Mouse (Mus musculus): ENCODE results near the gene Abcb10. TPM values are rescaled to one million over a fixed set of nuclear protein-coding genes. Genes with fewer than 3 reads are reported as not detected.
A peak's percentile ranks its signal among the peaks of the same experiment; 100 is the strongest.

Abcb10 gene
- polyA plus RNA-seq, 1 experiment from 2014 or later: 36.2 TPM

DNA sequence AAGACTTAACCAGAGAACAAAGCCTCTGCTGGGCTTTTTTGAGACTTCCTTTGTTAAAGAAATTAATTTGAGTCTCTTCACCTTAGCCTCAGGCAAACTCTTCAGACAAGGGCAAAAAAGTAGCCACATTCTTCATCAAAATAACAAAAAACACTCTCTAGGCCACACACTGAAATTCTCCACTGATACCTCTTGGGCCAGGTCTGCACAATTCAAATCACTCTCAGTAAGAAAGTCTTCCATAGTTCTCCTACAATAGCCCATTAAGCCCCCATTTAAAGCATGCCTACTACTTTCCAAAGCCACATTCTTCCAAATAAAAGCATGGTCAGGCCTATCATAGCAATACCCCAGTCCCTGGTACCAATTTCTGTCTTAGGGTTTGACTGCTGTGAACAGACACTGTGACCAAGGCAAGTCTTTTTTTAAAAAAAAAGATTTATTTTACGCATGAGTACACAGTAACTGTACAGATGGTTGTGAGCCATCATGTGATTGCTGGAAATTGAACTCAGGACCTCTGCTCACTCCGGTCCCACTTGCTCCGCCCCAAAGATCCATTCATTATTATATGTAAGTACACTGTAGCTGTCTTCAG lies 29.2 kb upstream of the Abcb10 start:
- Histone ChIP-seq H3K4me3 (ENCODE audit: low read depth, low read length) (no peak overlapping the region), H3K4me1 (ENCODE audit: control insufficient read depth, insufficient read depth, low read length) (peaks cover 9% of the 10 kb centered on the region), H3K36me3 (ENCODE audit: control insufficient read depth, insufficient read depth, low read length) (peaks cover 6% of the 10 kb centered on the region; the same call in 1 of the 2 replicates), H3K27ac (ENCODE audit: low read depth, low read length) (peak overlapping the region; percentile 35; the same call in 1 of the 2 replicates), H3K9me3 (replicated peaks; ENCODE audit: control insufficient read depth, low read length) (no peaks in the 10 kb centered on the region), H3K9ac (ENCODE audit: low read depth, low read length) (no peak overlapping the region), H3K4me2 (no peak overlapping the region), H3K27me3 (ENCODE audit: control insufficient read depth, insufficient read depth, low read length) (no peaks in the 10 kb centered on the region)
- ATAC-seq (replicated peaks; ENCODE audit: insufficient number of reproducible peaks, low FRiP score, low TSS enrichment): no peak
- WGBS (ENCODE audit: insufficient replicate concordance): 96% methylated on average over 3 of the region's 3 CpGs

DNA sequence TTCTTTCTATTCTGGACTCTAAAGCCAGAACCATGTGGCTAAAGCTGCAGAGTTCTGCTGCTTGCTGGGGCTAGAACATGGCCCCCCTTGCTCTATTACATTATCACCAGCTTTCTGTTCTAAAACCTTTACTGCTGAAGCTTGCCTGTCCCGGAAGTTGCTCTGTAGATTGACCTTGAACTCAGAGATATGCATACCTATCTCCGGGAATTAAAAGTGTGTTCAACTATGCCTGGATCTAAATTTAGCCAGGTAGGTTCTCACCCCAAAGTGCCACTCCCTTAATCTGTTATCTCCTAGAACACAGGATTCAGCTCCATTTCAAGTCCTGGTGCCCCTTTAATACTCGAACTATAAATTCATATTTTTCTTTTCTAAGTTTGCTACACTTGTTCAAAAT lies 28.7 kb upstream of the Abcb10 start:
- Histone ChIP-seq H3K4me3 (ENCODE audit: low read depth, low read length) (no peak overlapping the region), H3K9me3 (replicated peaks; ENCODE audit: control insufficient read depth, low read length) (no peaks in the 10 kb centered on the region), H3K27me3 (ENCODE audit: control insufficient read depth, insufficient read depth, low read length) (no peaks in the 10 kb centered on the region), H3K9ac (ENCODE audit: low read depth, low read length) (no peak overlapping the region), H3K4me1 (ENCODE audit: control insufficient read depth, insufficient read depth, low read length) (peaks cover 9% of the 10 kb centered on the region), H3K27ac (ENCODE audit: low read depth, low read length) (peak overlapping the region; percentile 35; the same call in 1 of the 2 replicates), H3K36me3 (ENCODE audit: control insufficient read depth, insufficient read depth, low read length) (peaks cover 6% of the 10 kb centered on the region; the same call in 1 of the 2 replicates), H3K4me2 (peak overlapping the region; percentile 27; the same call in 1 of the 2 replicates)
- 43% methylated on average over 3 of the region's 3 CpGs for WGBS (ENCODE audit: insufficient replicate concordance)
- no peak for ATAC-seq (replicated peaks; ENCODE audit: insufficient number of reproducible peaks, low FRiP score, low TSS enrichment)

DNA sequence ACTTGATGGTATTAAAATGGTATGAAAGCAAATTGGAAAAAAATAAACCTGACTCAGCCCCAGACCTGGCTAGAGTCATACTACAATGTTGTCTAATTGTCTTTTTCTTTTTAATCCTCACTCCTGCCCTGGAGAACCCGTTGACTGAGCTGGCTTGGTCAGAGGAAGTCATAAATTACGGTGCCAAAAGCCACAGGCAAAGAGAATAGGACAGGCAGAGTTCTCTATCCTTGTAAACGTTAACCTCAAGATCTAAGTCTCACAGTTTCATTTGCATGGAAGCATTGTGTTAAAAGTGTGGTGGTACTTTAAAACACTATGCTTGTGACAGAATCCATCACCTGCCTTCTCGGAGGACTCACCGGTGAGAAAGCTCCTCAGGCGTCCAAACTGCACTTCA lies 24.9 kb upstream of the Abcb10 start:
- Histone ChIP-seq H3K9me3 (replicated peaks; ENCODE audit: control insufficient read depth, low read length) (no peaks in the 10 kb centered on the region), H3K27me3 (ENCODE audit: control insufficient read depth, insufficient read depth, low read length) (no peaks in the 10 kb centered on the region), H3K4me1 (ENCODE audit: control insufficient read depth, insufficient read depth, low read length) (peaks cover 9% of the 10 kb centered on the region), H3K9ac (ENCODE audit: low read depth, low read length) (no peak overlapping the region), H3K36me3 (ENCODE audit: control insufficient read depth, insufficient read depth, low read length) (peaks cover 15% of the 10 kb centered on the region), H3K27ac (ENCODE audit: low read depth, low read length) (no peak overlapping the region), H3K4me2 (no peak overlapping the region), H3K4me3 (ENCODE audit: low read depth, low read length) (no peak overlapping the region)
- WGBS (ENCODE audit: insufficient replicate concordance): 88% methylated on average over 6 of the region's 6 CpGs
- ATAC-seq (replicated peaks; ENCODE audit: insufficient number of reproducible peaks, low FRiP score, low TSS enrichment): no peak

DNA sequence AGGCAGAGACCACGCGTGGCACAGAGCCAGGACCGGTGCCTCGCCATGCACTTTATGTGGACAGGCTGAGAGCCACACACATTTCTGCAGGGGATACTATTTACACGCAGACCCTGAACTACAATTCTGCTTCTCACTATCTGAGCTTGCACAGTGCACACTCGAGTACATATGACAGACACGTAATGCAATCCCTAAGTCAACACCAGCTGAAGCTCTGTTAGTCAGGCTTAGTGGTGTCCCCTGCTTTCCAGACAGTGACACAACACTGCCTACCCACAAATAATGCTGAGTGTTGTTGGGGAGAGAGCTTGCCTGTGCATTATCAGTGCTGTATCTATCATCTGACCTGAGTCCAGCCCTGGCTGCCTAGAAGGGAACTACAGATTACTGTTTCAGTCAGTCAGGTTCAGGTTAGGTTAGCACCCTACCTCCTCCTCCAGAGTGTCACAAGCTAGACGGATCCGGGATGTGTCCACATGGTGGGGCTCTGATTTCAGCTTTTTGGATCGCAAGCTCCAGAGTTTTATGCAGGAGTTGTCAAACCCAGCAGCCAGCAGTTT lies 19.7 kb upstream of the Abcb10 start:
- no peak overlapping the region for H3K4me2 ChIP-seq
- no peaks in the 10 kb centered on the region for H3K27me3 ChIP-seq (ENCODE audit: control insufficient read depth, insufficient read depth, low read length)
- no peak overlapping the region for H3K4me3 ChIP-seq (ENCODE audit: low read depth, low read length)
- no peak overlapping the region for H3K27ac ChIP-seq (ENCODE audit: low read depth, low read length)
- peaks cover 14% of the 10 kb centered on the region for H3K36me3 ChIP-seq (ENCODE audit: control insufficient read depth, insufficient read depth, low read length)
- no peak overlapping the region for H3K9ac ChIP-seq (ENCODE audit: low read depth, low read length)
- no peaks in the 10 kb centered on the region for H3K4me1 ChIP-seq (ENCODE audit: control insufficient read depth, insufficient read depth, low read length)
- no peaks in the 10 kb centered on the region for H3K9me3 ChIP-seq (replicated peaks; ENCODE audit: control insufficient read depth, low read length)
- ATAC-seq (replicated peaks; ENCODE audit: insufficient number of reproducible peaks, low FRiP score, low TSS enrichment): no peak
- WGBS (ENCODE audit: insufficient replicate concordance): 85% methylated on average over 10 of the region's 10 CpGs

DNA sequence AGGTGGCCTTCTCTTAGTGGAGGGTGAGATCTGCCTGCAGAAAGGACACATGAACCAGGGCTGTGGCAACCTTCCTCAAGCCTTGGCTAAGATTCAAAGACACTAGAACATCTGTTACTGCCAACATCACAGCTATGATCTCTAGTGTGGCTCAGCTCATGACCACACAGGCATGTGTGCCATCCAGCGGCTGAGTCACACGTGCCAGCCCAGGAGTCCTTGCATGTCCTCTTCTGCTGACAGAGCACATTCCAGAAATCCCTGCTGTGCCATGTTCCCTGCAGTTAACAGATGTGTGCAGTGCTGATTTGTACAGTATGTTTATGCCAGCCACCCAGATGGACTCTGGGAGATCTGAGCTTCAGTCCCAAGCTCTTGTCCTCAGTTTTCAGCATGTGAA lies 16.6 kb upstream of the Abcb10 start:
- no peak overlapping the region for H3K9ac ChIP-seq (ENCODE audit: low read depth, low read length)
- no peak for ATAC-seq (replicated peaks; ENCODE audit: insufficient number of reproducible peaks, low FRiP score, low TSS enrichment)
- H3K36me3 ChIP-seq (ENCODE audit: control insufficient read depth, insufficient read depth, low read length): peaks cover 18% of the 10 kb centered on the region
- no peak overlapping the region for H3K4me2 ChIP-seq
- H3K27me3 ChIP-seq (ENCODE audit: control insufficient read depth, insufficient read depth, low read length): no peaks in the 10 kb centered on the region
- H3K4me3 ChIP-seq (ENCODE audit: low read depth, low read length): no peak overlapping the region
- WGBS (ENCODE audit: insufficient replicate concordance): 98% methylated on average over 2 of the region's 2 CpGs
- no peaks in the 10 kb centered on the region for H3K4me1 ChIP-seq (ENCODE audit: control insufficient read depth, insufficient read depth, low read length)
- no peak overlapping the region for H3K27ac ChIP-seq (ENCODE audit: low read depth, low read length)
- no peaks in the 10 kb centered on the region for H3K9me3 ChIP-seq (replicated peaks; ENCODE audit: control insufficient read depth, low read length)

DNA sequence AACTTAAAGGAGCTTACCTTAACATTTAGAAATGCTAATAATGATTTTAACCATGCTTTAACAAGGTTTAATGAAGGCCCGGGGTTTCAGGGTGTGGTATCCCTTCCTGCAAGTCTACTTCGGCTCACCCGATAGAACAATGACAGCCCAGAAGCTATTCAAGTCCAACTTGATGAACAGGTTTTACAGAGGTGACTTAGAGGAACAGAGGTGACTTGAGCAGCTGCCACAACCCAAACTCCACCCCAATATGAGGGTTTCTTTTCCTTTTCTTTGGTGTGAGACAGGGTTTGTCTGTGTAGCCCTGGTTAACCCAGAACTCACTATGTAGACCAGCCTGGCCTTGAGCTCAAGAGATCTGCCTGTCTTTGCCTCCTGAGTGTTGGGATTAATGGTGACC lies 11.1 kb upstream of the Abcb10 start:
- Histone ChIP-seq H3K36me3 (ENCODE audit: control insufficient read depth, insufficient read depth, low read length) (peaks cover 6% of the 10 kb centered on the region; the same call in 1 of the 2 replicates), H3K9ac (ENCODE audit: low read depth, low read length) (no peak overlapping the region), H3K27me3 (ENCODE audit: control insufficient read depth, insufficient read depth, low read length) (no peaks in the 10 kb centered on the region), H3K4me2 (no peak overlapping the region), H3K4me1 (ENCODE audit: control insufficient read depth, insufficient read depth, low read length) (peaks cover 19% of the 10 kb centered on the region), H3K9me3 (replicated peaks; ENCODE audit: control insufficient read depth, low read length) (no peaks in the 10 kb centered on the region), H3K4me3 (ENCODE audit: low read depth, low read length) (no peak overlapping the region), H3K27ac (ENCODE audit: low read depth, low read length) (no peak overlapping the region)
- 87% methylated on average over 3 of the region's 3 CpGs for WGBS (ENCODE audit: insufficient replicate concordance)
- ATAC-seq (replicated peaks; ENCODE audit: insufficient number of reproducible peaks, low FRiP score, low TSS enrichment): no peak

DNA sequence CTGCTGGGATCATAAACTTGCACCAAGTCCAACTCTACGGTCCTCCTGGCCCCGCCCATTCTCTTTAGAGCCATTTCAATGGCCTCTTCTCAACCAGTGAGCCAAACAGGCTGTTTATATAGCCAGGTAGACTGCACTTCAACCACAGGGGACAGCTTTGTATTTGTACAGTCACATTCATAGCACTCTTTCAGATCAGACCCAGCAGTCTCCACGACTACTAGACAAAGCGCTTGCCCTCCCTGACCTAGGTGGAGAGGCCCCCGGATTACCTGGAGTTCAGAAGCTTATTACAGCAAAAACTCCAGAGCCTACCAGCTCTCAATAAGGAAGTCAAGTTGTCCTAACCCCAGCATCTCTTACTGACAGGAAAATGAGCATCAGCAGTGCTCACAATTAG lies 10.7 kb upstream of the Abcb10 start:
- Histone ChIP-seq H3K27ac (ENCODE audit: low read depth, low read length) (no peak overlapping the region), H3K9ac (ENCODE audit: low read depth, low read length) (no peak overlapping the region), H3K9me3 (replicated peaks; ENCODE audit: control insufficient read depth, low read length) (no peaks in the 10 kb centered on the region), H3K4me2 (no peak overlapping the region), H3K4me3 (ENCODE audit: low read depth, low read length) (no peak overlapping the region), H3K36me3 (ENCODE audit: control insufficient read depth, insufficient read depth, low read length) (peaks cover 6% of the 10 kb centered on the region; the same call in 1 of the 2 replicates), H3K27me3 (ENCODE audit: control insufficient read depth, insufficient read depth, low read length) (no peaks in the 10 kb centered on the region), H3K4me1 (ENCODE audit: control insufficient read depth, insufficient read depth, low read length) (peaks cover 23% of the 10 kb centered on the region)
- 94% methylated on average over 5 of the region's 5 CpGs for WGBS (ENCODE audit: insufficient replicate concordance)
- no peak for ATAC-seq (replicated peaks; ENCODE audit: insufficient number of reproducible peaks, low FRiP score, low TSS enrichment)

DNA sequence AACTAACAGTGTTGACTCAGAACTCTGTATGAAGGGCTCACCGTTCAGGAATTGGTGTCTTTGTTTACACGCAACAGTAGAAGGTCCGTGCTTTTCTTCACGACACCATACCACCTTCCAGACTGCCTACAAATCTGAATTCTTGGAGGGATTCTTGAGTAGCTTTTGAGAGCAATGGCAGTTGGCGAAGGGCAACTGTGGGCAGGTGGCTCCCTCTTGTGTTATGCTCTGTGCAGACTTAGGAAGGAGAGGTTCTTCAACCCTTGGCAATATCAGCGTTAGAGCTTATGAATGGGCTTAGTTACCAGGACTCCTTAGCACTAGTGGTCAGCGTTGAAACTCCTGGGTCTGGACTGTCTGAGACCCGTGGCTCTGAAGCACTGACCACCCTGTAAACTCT lies 9.7 kb upstream of the Abcb10 start:
- no peak overlapping the region for H3K9ac ChIP-seq (ENCODE audit: low read depth, low read length)
- no peak overlapping the region for H3K4me3 ChIP-seq (ENCODE audit: low read depth, low read length)
- ATAC-seq (replicated peaks; ENCODE audit: insufficient number of reproducible peaks, low FRiP score, low TSS enrichment): no peak
- peaks cover 24% of the 10 kb centered on the region for H3K4me1 ChIP-seq (ENCODE audit: control insufficient read depth, insufficient read depth, low read length)
- H3K27me3 ChIP-seq (ENCODE audit: control insufficient read depth, insufficient read depth, low read length): no peaks in the 10 kb centered on the region
- no peak overlapping the region for H3K27ac ChIP-seq (ENCODE audit: low read depth, low read length)
- no peaks in the 10 kb centered on the region for H3K9me3 ChIP-seq (replicated peaks; ENCODE audit: control insufficient read depth, low read length)
- 75% methylated on average over 8 of the region's 8 CpGs for WGBS (ENCODE audit: insufficient replicate concordance)
- no peak overlapping the region for H3K4me2 ChIP-seq
- peaks cover 6% of the 10 kb centered on the region; the same call in 1 of the 2 replicates for H3K36me3 ChIP-seq (ENCODE audit: control insufficient read depth, insufficient read depth, low read length)
